In genomic region chr11:77173731-77174130, GRCm38 (mm10) we compare ENCODE assay signal across 26 mouse cellular contexts. TPM values are rescaled to one million over a fixed set of nuclear protein-coding genes. Genes with fewer than 3 reads are reported as not detected.
DNase-seq lines count a peak whose midpoint lies in the region; ATAC-seq lines count a peak whose summit lies in the region.
"Had no signal": no experiment of that assay in that cellular context is flagged by ENCODE, and none has a peak within 500 bp of the region (broad histone marks: within the 10 kb centered on the region; RNA-seq: fewer than 3 reads in every experiment).

No protein-coding gene starts in this region.

- H3K4me2 ChIP-seq in midbrain, embryonic 11.5 days, result no peak overlapping the region
- H3K4me2 ChIP-seq: embryonic facial prominence, embryonic 15.5 days; hindbrain, embryonic 15.5 days; liver, embryonic 15.5 days; lung, embryonic 15.5 days; neural tube, embryonic 13.5 days had no signal

- H3K4me1 ChIP-seq in midbrain, embryonic 11.5 days (ENCODE audit: control insufficient read depth, insufficient read depth, low read length), result no peaks in the 10 kb centered on the region
- peaks cover 5% of the 10 kb centered on the region; the same call in 1 of the 2 replicates for H3K4me1 ChIP-seq in midbrain, embryonic 10.5 days
- H3K4me1 ChIP-seq: embryonic facial prominence, embryonic 15.5 days; hindbrain, embryonic 15.5 days; limb, embryonic 10.5 days; liver, embryonic 15.5 days; lung, embryonic 15.5 days; neural tube, embryonic 13.5 days had no signal

- no peak overlapping the region for H3K9ac ChIP-seq in midbrain, embryonic 11.5 days (ENCODE audit: low read length)
- H3K9ac ChIP-seq: embryonic facial prominence, embryonic 15.5 days; hindbrain, embryonic 15.5 days; liver, embryonic 15.5 days; lung, embryonic 15.5 days; neural tube, embryonic 13.5 days had no signal

- ATAC-seq in midbrain, embryonic 11.5 days (ENCODE audit: low FRiP score), result no peak
- ATAC-seq: forebrain, embryonic 14.5 days; midbrain, embryonic 16.5 days had no signal

- no peak overlapping the region for H3K27ac ChIP-seq in midbrain, embryonic 11.5 days (ENCODE audit: low read depth, low read length)
- H3K27ac ChIP-seq in midbrain, embryonic 10.5 days (replicated peaks), result no peak overlapping the region
- H3K27ac ChIP-seq: embryonic facial prominence, embryonic 15.5 days; hindbrain, embryonic 15.5 days; limb, embryonic 10.5 days; liver, embryonic 15.5 days; lung, embryonic 15.5 days; neural tube, embryonic 13.5 days; stomach, postnatal 0 days had no signal

- 58% methylated on average over 4 of the region's 4 CpGs for WGBS in midbrain, embryonic 11.5 days
- WGBS in midbrain, embryonic 10.5 days, result 55% methylated on average over 4 of the region's 4 CpGs

- no peak overlapping the region for H3K4me3 ChIP-seq in midbrain, embryonic 11.5 days (ENCODE audit: low read depth, low read length)
- H3K4me3 ChIP-seq in midbrain, embryonic 10.5 days, result no peak overlapping the region
- H3K4me3 ChIP-seq: embryonic facial prominence, embryonic 15.5 days; hindbrain, embryonic 15.5 days; limb, embryonic 10.5 days; liver, embryonic 15.5 days; lung, embryonic 15.5 days; megakaryocyte, embryonic 14.5 days; myocyte; neural tube, embryonic 13.5 days had no signal

- no peaks in the 10 kb centered on the region for H3K27me3 ChIP-seq in midbrain, embryonic 11.5 days (ENCODE audit: control insufficient read depth, insufficient read depth, low read length)
- no peaks in the 10 kb centered on the region for H3K27me3 ChIP-seq in midbrain, embryonic 10.5 days (ENCODE audit: low read depth, poor library complexity, severe bottlenecking)
- H3K27me3 ChIP-seq: embryonic facial prominence, embryonic 15.5 days; hindbrain, embryonic 15.5 days; liver, embryonic 15.5 days; lung, embryonic 15.5 days; neural tube, embryonic 13.5 days had no signal

- no peaks in the 10 kb centered on the region for H3K9me3 ChIP-seq in midbrain, embryonic 11.5 days (ENCODE audit: control insufficient read depth, low read length)
- H3K9me3 ChIP-seq in midbrain, embryonic 10.5 days (replicated peaks), result no peaks in the 10 kb centered on the region
- H3K9me3 ChIP-seq: embryonic facial prominence, embryonic 15.5 days; hindbrain, embryonic 15.5 days; limb, embryonic 10.5 days; liver, embryonic 15.5 days; lung, embryonic 15.5 days; megakaryocyte, embryonic 14.5 days; neural tube, embryonic 13.5 days had no signal

- DNase-seq in cerebellum, adult 9-11 months, result peak; percentile 7
- DNase-seq in cerebellum, postnatal 10 days, result no peak
- DNase-seq in layer of hippocampus, adult 11-12 months (ENCODE audit: low spot score), result peak; percentile 19
- DNase-seq in layer of hippocampus, postnatal 14 days (ENCODE audit: low spot score in 2 of 2), result no peak
- DNase-seq in midbrain, embryonic 11.5 days (ENCODE audit: low spot score, missing footprints), result peak; percentile 70
- no peak for DNase-seq in midbrain, embryonic 10.5 days (ENCODE audit: low spot score)
- peak; percentile 76 for DNase-seq in telencephalon, adult 2 months (ENCODE audit: low read depth, low spot score)
- no peak for DNase-seq in T-cell, adult 2 months (ENCODE audit: low spot score)
- DNase-seq: adrenal gland, postnatal 25 days; cerebellum, postnatal 25 days; embryo, embryonic 11 days; kidney, adult 8-10 months; kidney, postnatal 14 days; liver; lung, postnatal 36 days had no signal

- H3K36me3 ChIP-seq in midbrain, embryonic 11.5 days (ENCODE audit: control insufficient read depth, insufficient read depth, low read length), result no peaks in the 10 kb centered on the region
- H3K36me3 ChIP-seq in midbrain, embryonic 10.5 days, result no peaks in the 10 kb centered on the region
- H3K36me3 ChIP-seq: embryonic facial prominence, embryonic 15.5 days; hindbrain, embryonic 15.5 days; limb, embryonic 10.5 days; liver, embryonic 15.5 days; lung, embryonic 15.5 days; neural tube, embryonic 13.5 days had no signal

RNA-seq across cellular contexts. Expression of gene Efcab5, which starts 15.0 kb away (rescaled TPM):
- total RNA-seq in layer of hippocampus, postnatal 14 days (2021), result 1 to 10 TPM; 3.5 to 3.8 TPM
- polyA plus RNA-seq in midbrain, embryonic 11.5 days (2014; fragmentation: Nextera tagmentation; extraction: Ambion mirVana), result 0.18 and 0.25 TPM in 2 replicates
- 0.11 and 0.36 TPM in 2 replicates for polyA plus RNA-seq in midbrain, embryonic 10.5 days (2016; fragmentation: Nextera tagmentation; extraction: Ambion mirVana)

RNA-seq across cellular contexts. Expression of gene Ssh2, which starts 42.4 kb away (rescaled TPM):
- total RNA-seq in layer of hippocampus, postnatal 14 days (2021), result 10 to 100 TPM; 42.1 to 43.1 TPM
- polyA plus RNA-seq in midbrain, embryonic 11.5 days (2014; fragmentation: Nextera tagmentation; extraction: Ambion mirVana), result 13.0 and 13.2 TPM in 2 replicates
- 7.7 and 11.0 TPM in 2 replicates for polyA plus RNA-seq in midbrain, embryonic 10.5 days (2016; fragmentation: Nextera tagmentation; extraction: Ambion mirVana)

Comparison
In these comparisons a context has a peak if more than half of its experiments do, and no peak if none do; other contexts are left out.
1. DNase-seq: peak in cerebellum, adult 9-11 months (single experiment), layer of hippocampus, adult 11-12 months (single experiment), midbrain, embryonic 11.5 days (single experiment) and telencephalon, adult 2 months (single experiment); none in cerebellum, postnatal 10 days (0 of 2), layer of hippocampus, postnatal 14 days (0 of 2), midbrain, embryonic 10.5 days (single experiment) and T-cell, adult 2 months (single experiment).